ENCODE assay signal across 25 mouse cellular contexts in genomic region chr14:13249361-13249760, GRCm38 (mm10). TPM values are rescaled to one million over a fixed set of nuclear protein-coding genes. Genes with fewer than 3 reads are reported as not detected.
DNase-seq lines count a peak whose midpoint lies in the region; ATAC-seq and TF ChIP-seq lines count a peak whose summit lies in the region.
"Had no signal": no experiment of that assay in that cellular context is flagged by ENCODE, and none has a peak within 500 bp of the region (broad histone marks: within the 10 kb centered on the region; RNA-seq: fewer than 3 reads in every experiment).

No protein-coding gene starts in this region.

- no peak for TF ChIP-seq EP300 in heart, adult 2 months (IDR thresholded peaks at IDR 0.05; ENCODE audit: insufficient read depth, low read depth, low read length)
- TF ChIP-seq EP300 in stomach, postnatal 0 days (optimal IDR thresholded peaks at IDR 0.05) = no peak

- DNase-seq in heart, adult 2 months = no peak
- no peak for DNase-seq in heart, adult 8-10 months (ENCODE audit: low spot score)
- DNase-seq in layer of hippocampus, adult 2 months (ENCODE audit: low spot score in 2 of 2) = no peak
- DNase-seq in layer of hippocampus, adult 18-20 months (ENCODE audit: low spot score in 2 of 2) = no peak
- no peak for DNase-seq in stomach, postnatal 0 days (ENCODE audit: low spot score)
- DNase-seq in kidney, adult 8-10 months = no peak
- DNase-seq: adrenal gland, adult 8-10 months; adrenal gland, postnatal 25 days; B cell, adult 2 months; cerebellum, adult 18-20 months; cerebellum, adult 9-10 months; cerebellum, postnatal 14 days; gastrocnemius, postnatal 25 days; heart, adult 18-20 months had no signal

- H3K27me3 ChIP-seq in heart, adult 2 months (ENCODE audit: control insufficient read depth, insufficient read depth, low read length) = no peaks in the 10 kb centered on the region
- H3K27me3 ChIP-seq in E14TG2a.4 (ENCODE audit: insufficient read depth, low read length) = no peaks in the 10 kb centered on the region
- H3K27me3 ChIP-seq in stomach, postnatal 0 days (ENCODE audit: control insufficient read depth, insufficient read depth, low read length) = no peaks in the 10 kb centered on the region
- H3K27me3 ChIP-seq: CH12.LX; hindbrain, embryonic 12.5 days; hindbrain, embryonic 15.5 days had no signal

- 0 out of 2 replicates have a peak, but pooled peaks have one; percentile 2 for TF ChIP-seq CTCF in heart, adult 2 months (IDR thresholded peaks at IDR 0.05)
- peak; percentile 72 for TF ChIP-seq CTCF in layer of hippocampus, adult 2 months (conservative IDR thresholded peaks at IDR 0.05)
- TF ChIP-seq CTCF in E14TG2a.4 (conservative IDR thresholded peaks at IDR 0.05; ENCODE audit: low read length) = peak; percentile 20
- TF ChIP-seq CTCF in stomach, postnatal 0 days (IDR thresholded peaks at IDR 0.05; ENCODE audit: low read depth) = peak; percentile 13; the same call in 1 of the 2 replicates

- no peak for ATAC-seq in stomach, postnatal 0 days (ENCODE audit: low FRiP score, low TSS enrichment)
- ATAC-seq: activated CD4-positive, CD25-positive, alpha-beta regulatory T cell, adult 4 months; forebrain, embryonic 14.5 days had no signal

- H3K9me3 ChIP-seq in E14TG2a.4 (ENCODE audit: low read length) = no peaks in the 10 kb centered on the region
- no peaks in the 10 kb centered on the region for H3K9me3 ChIP-seq in stomach, postnatal 0 days (ENCODE audit: control insufficient read depth, low read length)
- H3K9me3 ChIP-seq: forebrain, embryonic 10.5 days; hindbrain, embryonic 12.5 days; hindbrain, embryonic 15.5 days had no signal

- no peak overlapping the region for H3K4me2 ChIP-seq in stomach, postnatal 0 days (replicated peaks; ENCODE audit: low read depth)
- H3K4me2 ChIP-seq: heart, embryonic 11.5 days; hindbrain, embryonic 12.5 days; hindbrain, embryonic 15.5 days had no signal

- H3K36me3 ChIP-seq in heart, adult 2 months (ENCODE audit: control insufficient read depth, insufficient read depth, low read length) = no peaks in the 10 kb centered on the region
- H3K36me3 ChIP-seq in E14TG2a.4 (ENCODE audit: insufficient read depth, low read length) = no peaks in the 10 kb centered on the region
- H3K36me3 ChIP-seq in stomach, postnatal 0 days (ENCODE audit: control insufficient read depth, insufficient read depth, low read length) = no peaks in the 10 kb centered on the region
- H3K36me3 ChIP-seq: forebrain, embryonic 10.5 days; hindbrain, embryonic 12.5 days; hindbrain, embryonic 15.5 days had no signal

- no peak overlapping the region for H3K4me3 ChIP-seq in heart, adult 2 months
- no peak overlapping the region for H3K4me3 ChIP-seq in layer of hippocampus, adult 2 months
- no peak overlapping the region for H3K4me3 ChIP-seq in E14TG2a.4 (replicated peaks; ENCODE audit: low read length)
- no peak overlapping the region for H3K4me3 ChIP-seq in stomach, postnatal 0 days (ENCODE audit: low read depth, low read length)
- H3K4me3 ChIP-seq: forebrain, embryonic 10.5 days; hindbrain, embryonic 12.5 days; hindbrain, embryonic 15.5 days had no signal

- no peaks in the 10 kb centered on the region for H3K4me1 ChIP-seq in heart, adult 2 months (ENCODE audit: control insufficient read depth, insufficient read depth, low read length)
- 0 out of 2 replicates have a peak, but pooled peaks cover 6% of the 10 kb centered on the region for H3K4me1 ChIP-seq in E14TG2a.4 (replicated peaks; ENCODE audit: low read depth, low read length)
- H3K4me1 ChIP-seq in stomach, postnatal 0 days (replicated peaks; ENCODE audit: control insufficient read depth, insufficient read depth) = no peaks in the 10 kb centered on the region
- H3K4me1 ChIP-seq: hindbrain, embryonic 12.5 days; hindbrain, embryonic 15.5 days had no signal

- H3K27ac ChIP-seq in heart, adult 2 months = no peak overlapping the region
- H3K27ac ChIP-seq in layer of hippocampus, adult 2 months = no peak overlapping the region
- H3K27ac ChIP-seq in stomach, postnatal 0 days (replicated peaks) = no peak overlapping the region
- H3K27ac ChIP-seq: forebrain, embryonic 10.5 days; hindbrain, embryonic 12.5 days; hindbrain, embryonic 15.5 days had no signal

- H3K79me2 ChIP-seq in heart, adult 2 months (replicated peaks; ENCODE audit: control insufficient read depth, insufficient read depth, low read length) = no peaks in the 10 kb centered on the region

- TF ChIP-seq POLR2A in heart, adult 2 months (IDR thresholded peaks at IDR 0.05; ENCODE audit: insufficient read depth, low read depth, low read length) = no peak

- intact Hi-C loops in heart, adult 2 months (cut with DNase I) = no loop called here

- no peak overlapping the region for H3K9ac ChIP-seq in heart, adult 2 months (ENCODE audit: low read depth, low read length)
- H3K9ac ChIP-seq in stomach, postnatal 0 days (ENCODE audit: low read length) = no peak overlapping the region
- H3K9ac ChIP-seq: hindbrain, embryonic 12.5 days; hindbrain, embryonic 15.5 days had no signal

RNA-seq across cellular contexts. Expression of gene Synpr, which starts 35.2 kb away (rescaled TPM):
- under 1 TPM; 0.26 to 0.34 TPM for total RNA-seq in heart, adult 2 months (2021)
- polyA plus RNA-seq in heart, adult 2 months (2012; rRNA removed) = 0.32 TPM in 1 of 2 replicates, not detected in the other
- total RNA-seq in heart, adult 8-10 months (2022) = under 1 TPM in 3 of 4 experiments, not detected in 1; 0.35 to 0.44 (median 0.40) TPM
- total RNA-seq in layer of hippocampus, adult 2 months (2021) = 100 to 1,000 TPM; 178 to 179 TPM
- total RNA-seq in layer of hippocampus, adult 18-20 months (2021) = 100 to 1,000 TPM; 154 to 161 TPM
- polyA plus RNA-seq in stomach, postnatal 0 days (2015; fragmentation: Nextera tagmentation; extraction: Ambion mirVana) = 1.0 and 1.3 TPM in 2 replicates
- total RNA-seq: CH12.LX; gastrocnemius, adult 8-10 months; gastrocnemius, postnatal 25 days; hematopoietic stem cell, adult 5-6 weeks; MEL had no signal
- polyA plus RNA-seq: activated CD4-positive, CD25-positive, alpha-beta regulatory T cell, adult 4 months had no signal

Comparison
In these comparisons a context has a peak if more than half of its experiments do, and no peak if none do; other contexts are left out.
1. CTCF ChIP-seq: peak in every context shown above with its lines; median percentile 72 in layer of hippocampus, adult 2 months; 20 in E14TG2a.4; 13 in stomach, postnatal 0 days; 2 in heart, adult 2 months.
2. RNA of gene Synpr, which starts 35.2 kb away (total RNA-seq): 178 to 179 TPM in layer of hippocampus, adult 2 months and 154 to 161 TPM in layer of hippocampus, adult 18-20 months; 0.35 to 0.44 TPM in heart, adult 8-10 months and 0.26 to 0.34 TPM in heart, adult 2 months; every median in the first group is over 100 times any median in the second.